21 mouse cellular contexts compared by ENCODE assay signal in genomic region chr12:102321064-102321728, GRCm38 (mm10). TPM values are rescaled to one million over a fixed set of nuclear protein-coding genes. Genes with fewer than 3 reads are reported as not detected.
DNase-seq lines count a peak whose midpoint lies in the region; ATAC-seq and TF ChIP-seq lines count a peak whose summit lies in the region.
"Had no signal": no experiment of that assay in that cellular context is flagged by ENCODE, and none has a peak within 500 bp of the region (broad histone marks: within the 10 kb centered on the region; RNA-seq: fewer than 3 reads in every experiment).

No protein-coding gene starts in this region.

- TF ChIP-seq CTCF in intestine, postnatal 0 days (IDR thresholded peaks at IDR 0.05; ENCODE audit: low read depth) = no peak

- no peaks in the 10 kb centered on the region for H3K27me3 ChIP-seq in intestine, postnatal 0 days (replicated peaks; ENCODE audit: control insufficient read depth, insufficient read depth, low read length)
- no peaks in the 10 kb centered on the region for H3K27me3 ChIP-seq in intestine, embryonic 15.5 days (replicated peaks)
- H3K27me3 ChIP-seq in megakaryocyte, embryonic 14.5 days (replicated peaks) = no peaks in the 10 kb centered on the region
- H3K27me3 ChIP-seq: heart, embryonic 15.5 days; lung, embryonic 15.5 days had no signal

- peaks cover 12% of the 10 kb centered on the region; the same call in 1 of the 2 replicates for H3K4me1 ChIP-seq in intestine, postnatal 0 days (replicated peaks; ENCODE audit: control insufficient read depth, insufficient read depth, low read length)
- peaks cover 18% of the 10 kb centered on the region for H3K4me1 ChIP-seq in intestine, embryonic 15.5 days (replicated peaks)
- H3K4me1 ChIP-seq in megakaryocyte, embryonic 14.5 days = peaks cover 96% of the 10 kb centered on the region

- DNase-seq in T-cell, adult 2 months (ENCODE audit: low spot score) = peak; percentile 12
- DNase-seq in spleen, postnatal 4 days (ENCODE audit: low spot score in 2 of 2) = no peak
- DNase-seq: adrenal gland, adult 8-10 months; cerebellum, adult 8-10 months; cerebellum, postnatal 36 days; gastrocnemius, postnatal 10 days; kidney, adult 18-20 months; midbrain, embryonic 14.5 days had no signal

- ATAC-seq in intestine, postnatal 0 days = no peak
- no peak for ATAC-seq in intestine, embryonic 15.5 days
- peak; percentile 58 for ATAC-seq in common myeloid progenitor, adult 5-6 weeks (replicated peaks; ENCODE audit: low read depth, poor library complexity, severe bottlenecking)
- ATAC-seq in inflammation-experienced regulatory T-cells, adult 6 months = no peak
- ATAC-seq: activated CD4-positive, CD25-positive, alpha-beta regulatory T cell, adult 4 months; forebrain, embryonic 14.5 days; hindbrain, postnatal 0 days had no signal

- H3K9me3 ChIP-seq in intestine, postnatal 0 days (ENCODE audit: control insufficient read depth) = no peaks in the 10 kb centered on the region
- no peaks in the 10 kb centered on the region for H3K9me3 ChIP-seq in intestine, embryonic 15.5 days
- no peaks in the 10 kb centered on the region for H3K9me3 ChIP-seq in megakaryocyte, embryonic 14.5 days
- H3K9me3 ChIP-seq: heart, embryonic 15.5 days; limb, embryonic 10.5 days; lung, embryonic 15.5 days had no signal

- no peak overlapping the region; the same call in 1 of the 2 replicates for H3K4me2 ChIP-seq in intestine, postnatal 0 days (replicated peaks; ENCODE audit: low read depth)
- H3K4me2 ChIP-seq in intestine, embryonic 15.5 days (replicated peaks) = no peak overlapping the region
- H3K4me2 ChIP-seq: heart, embryonic 15.5 days; lung, embryonic 15.5 days had no signal

- peak overlapping the region; percentile 68 for H3K27ac ChIP-seq in intestine, postnatal 0 days (ENCODE audit: low read depth, low read length)
- H3K27ac ChIP-seq in intestine, embryonic 15.5 days = no peak overlapping the region
- H3K27ac ChIP-seq: hindbrain, postnatal 0 days; kidney, postnatal 0 days; left cerebral cortex, adult 2 months; lung, embryonic 15.5 days had no signal

- 67% methylated on average over 4 of the region's 4 CpGs for WGBS in intestine, postnatal 0 days
- 76% methylated on average over 4 of the region's 4 CpGs for WGBS in intestine, embryonic 15.5 days

- H3K9ac ChIP-seq in intestine, postnatal 0 days (ENCODE audit: low read depth, low read length) = no peak overlapping the region
- H3K9ac ChIP-seq in intestine, embryonic 15.5 days = no peak overlapping the region
- H3K9ac ChIP-seq: heart, embryonic 15.5 days; lung, embryonic 15.5 days had no signal

- H3K36me3 ChIP-seq in intestine, postnatal 0 days (ENCODE audit: control insufficient read depth, insufficient read depth) = peaks cover 8% of the 10 kb centered on the region
- H3K36me3 ChIP-seq in intestine, embryonic 15.5 days = no peaks in the 10 kb centered on the region
- peaks cover 80% of the 10 kb centered on the region for H3K36me3 ChIP-seq in megakaryocyte, embryonic 14.5 days (replicated peaks; ENCODE audit: low read length)
- H3K36me3 ChIP-seq: limb, embryonic 10.5 days; lung, embryonic 15.5 days had no signal

- no peak overlapping the region for H3K4me3 ChIP-seq in intestine, postnatal 0 days (ENCODE audit: low read depth, low read length)
- H3K4me3 ChIP-seq in intestine, embryonic 15.5 days (replicated peaks) = no peak overlapping the region
- peak overlapping the region; percentile 47 for H3K4me3 ChIP-seq in megakaryocyte, embryonic 14.5 days (replicated peaks)
- H3K4me3 ChIP-seq: heart, embryonic 15.5 days; left cerebral cortex, adult 2 months; limb, embryonic 10.5 days; lung, embryonic 15.5 days had no signal

RNA-seq across cellular contexts. Expression of gene Rin3, which starts 38.3 kb away (rescaled TPM):
- 8.8 and 10.5 TPM in 2 replicates for polyA plus RNA-seq in intestine, postnatal 0 days (2015; fragmentation: Nextera tagmentation; extraction: Ambion mirVana)
- 9.4 and 11.8 TPM in 2 replicates for polyA plus RNA-seq in intestine, embryonic 15.5 days (2015; fragmentation: Nextera tagmentation; extraction: Ambion mirVana)
- 44.7 and 86.3 TPM in 2 replicates for total RNA-seq in common myeloid progenitor, adult 5-6 weeks (2017)
- 117 and 151 TPM in 2 replicates for polyA plus RNA-seq in megakaryocyte, embryonic 14.5 days (2012; ENCODE audit: insufficient read depth, low replicate concordance)
- 10 to 100 TPM; 45.7 to 59.8 (median 53.3) TPM for polyA plus RNA-seq in inflammation-experienced regulatory T-cells, adult 6 months (2017; shearing (Covaris generic))
